Mouse (Mus musculus) forebrain, embryonic 16.5 days (tissue): ENCODE measurements at regions not wholly inside any gene's neighbourhood (a gene's known extent, or its start where the extent isn't known, plus 50 kb on each side); places are given as distances from the start of the nearest gene placed in this dataset.

ENCODE experiments used
- ATAC-seq: fragments of 200-750 bp; cut with Nextera tagmentation; 2 replicates; pipeline ENCODE4 v1.8.0; 2017; ENCODE audit warnings: mild to moderate bottlenecking, moderate library complexity
- H3K27ac ChIP-seq: fragments of 300-500 bp; sonication (generic); 2 replicates; pipeline ENCODE4 v1.5.1; 2014; ENCODE audit warnings: low read length, control low read depth
- H3K27me3 ChIP-seq: fragments of 300-500 bp; sonication (generic); replicated peaks from 2 replicates; pipeline ENCODE4 v1.6.1; 2014; ENCODE audit warnings: low read length; ENCODE audit not compliant: control insufficient read depth, insufficient read depth
- H3K36me3 ChIP-seq: fragments of 300-500 bp; sonication (generic); 2 replicates; pipeline ENCODE4 v1.6.1; 2014; ENCODE audit not compliant: control insufficient read depth, insufficient read depth
- H3K4me1 ChIP-seq: fragments of 300-500 bp; sonication (generic); replicated peaks from 2 replicates; pipeline ENCODE4 v1.6.1; 2014; ENCODE audit warnings: low read length; ENCODE audit not compliant: control insufficient read depth, insufficient read depth
- H3K4me2 ChIP-seq: fragments of 300-500 bp; sonication (generic); 2 replicates; pipeline ENCODE4 v1.6.1; 2014; ENCODE audit warnings: mild to moderate bottlenecking, low read length, control low read depth
- H3K4me3 ChIP-seq: fragments of 300-500 bp; sonication (generic); replicated peaks from 2 replicates; pipeline ENCODE4 v1.5.1; 2014; ENCODE audit warnings: mild to moderate bottlenecking, low read length, control low read depth
- H3K9ac ChIP-seq: fragments of 300-500 bp; sonication (generic); replicated peaks from 2 replicates; pipeline ENCODE4 v1.6.1; 2014; ENCODE audit warnings: low read depth, low read length, control low read depth
- H3K9me3 ChIP-seq: fragments of 300-500 bp; sonication (generic); 2 replicates; pipeline ENCODE4 v1.6.1; 2016; ENCODE audit warnings: low read length; ENCODE audit not compliant: control insufficient read depth
- WGBS: fragments of 180-500 bp; shearing (Covaris S2); extraction: QIAGEN DNeasy Blood & Tissue Kit; methylation state at CpG from one replicate; pipeline ENCODE4 v1.1.7; 2014; 5-methylcytosine and 5-hydroxymethylcytosine counted together

DNA sequence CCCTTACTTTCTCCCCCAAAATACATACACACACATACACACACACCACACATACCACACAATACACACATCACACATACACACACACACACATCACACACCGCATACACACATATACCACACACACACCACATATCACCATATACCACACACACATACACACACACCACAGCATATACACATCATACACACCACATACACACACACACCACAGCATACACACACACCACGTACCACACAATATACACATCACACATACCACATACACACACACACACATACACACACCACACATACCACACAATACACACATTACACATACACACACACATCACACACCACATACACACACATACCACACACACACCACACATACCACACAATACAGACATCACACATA is 362.5 kb upstream of the Ubash3b start:
- H3K4me1 ChIP-seq: peaks cover 32% of the 10 kb centered on the region
- whole genome bisulfite sequencing: 98% methylated on average over 2 of the region's 2 CpGs
- no peak overlapping the region for H3K9ac ChIP-seq
- H3K4me2 ChIP-seq: no peak overlapping the region
- H3K4me3 ChIP-seq: no peak overlapping the region
- ATAC-seq: peak; percentile 32; the same call in 1 of the 2 replicates
- H3K9me3 ChIP-seq: no peaks in the 10 kb centered on the region
- no peaks in the 10 kb centered on the region for H3K27me3 ChIP-seq
- H3K36me3 ChIP-seq: no peaks in the 10 kb centered on the region
- H3K27ac ChIP-seq: peak overlapping the region; percentile 76; the same call in 1 of the 2 replicates

DNA sequence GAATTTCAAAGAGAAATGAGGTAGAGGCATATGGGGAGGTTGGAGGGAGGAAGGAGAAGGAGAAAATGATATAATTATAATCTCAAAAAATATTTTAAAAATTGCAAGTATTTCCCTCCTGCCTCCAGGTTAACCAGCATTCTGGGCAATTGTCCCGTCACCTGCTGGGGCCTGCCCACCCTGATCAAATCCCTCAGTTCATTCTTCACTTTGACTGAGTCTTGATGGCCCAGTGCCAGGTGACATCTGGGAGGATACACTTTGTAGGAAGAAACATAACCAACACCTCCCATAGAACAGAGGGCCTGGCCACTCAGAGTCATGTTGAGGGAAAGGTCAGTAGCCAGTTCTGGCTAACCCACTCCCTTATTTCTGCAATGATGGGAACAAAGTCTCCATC is 360.8 kb upstream of the Ubash3b start:
- no peak overlapping the region for H3K9ac ChIP-seq
- H3K36me3 ChIP-seq: no peaks in the 10 kb centered on the region
- no peaks in the 10 kb centered on the region for H3K9me3 ChIP-seq
- H3K4me3 ChIP-seq: no peak overlapping the region
- no peak for ATAC-seq
- H3K4me1 ChIP-seq: peaks cover 32% of the 10 kb centered on the region
- WGBS: 71% methylated on average over 1 of the region's 1 CpGs
- H3K27ac ChIP-seq: no peak overlapping the region
- no peak overlapping the region for H3K4me2 ChIP-seq
- no peaks in the 10 kb centered on the region for H3K27me3 ChIP-seq

DNA sequence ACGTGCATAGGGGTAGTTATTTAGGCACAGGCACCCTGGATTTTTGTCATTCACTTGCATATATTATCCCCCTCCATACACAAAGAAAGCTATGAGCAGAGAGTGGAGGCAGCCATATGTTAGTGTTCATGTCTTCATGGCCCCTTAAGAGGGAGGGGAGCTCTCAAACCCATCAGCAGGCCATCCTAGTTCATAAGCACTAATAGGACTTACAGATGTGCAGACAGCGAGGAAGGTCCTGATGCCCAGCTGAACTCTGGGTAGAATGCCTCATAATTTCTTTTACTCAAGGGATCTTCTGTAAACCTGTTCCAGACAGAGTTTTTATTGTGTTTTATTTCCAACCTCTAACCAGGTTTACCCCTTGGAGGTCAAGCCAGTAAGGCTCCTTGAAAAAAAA is 356.3 kb upstream of the Ubash3b start:
- Histone ChIP-seq H3K9ac (no peak overlapping the region), H3K4me1 (peaks cover 12% of the 10 kb centered on the region), H3K27ac (no peak overlapping the region), H3K4me3 (no peak overlapping the region), H3K9me3 (no peaks in the 10 kb centered on the region), H3K4me2 (no peak overlapping the region), H3K27me3 (no peaks in the 10 kb centered on the region), H3K36me3 (no peaks in the 10 kb centered on the region)
- no peak for ATAC-seq
- 68% methylated on average over 2 of the region's 2 CpGs for WGBS

DNA sequence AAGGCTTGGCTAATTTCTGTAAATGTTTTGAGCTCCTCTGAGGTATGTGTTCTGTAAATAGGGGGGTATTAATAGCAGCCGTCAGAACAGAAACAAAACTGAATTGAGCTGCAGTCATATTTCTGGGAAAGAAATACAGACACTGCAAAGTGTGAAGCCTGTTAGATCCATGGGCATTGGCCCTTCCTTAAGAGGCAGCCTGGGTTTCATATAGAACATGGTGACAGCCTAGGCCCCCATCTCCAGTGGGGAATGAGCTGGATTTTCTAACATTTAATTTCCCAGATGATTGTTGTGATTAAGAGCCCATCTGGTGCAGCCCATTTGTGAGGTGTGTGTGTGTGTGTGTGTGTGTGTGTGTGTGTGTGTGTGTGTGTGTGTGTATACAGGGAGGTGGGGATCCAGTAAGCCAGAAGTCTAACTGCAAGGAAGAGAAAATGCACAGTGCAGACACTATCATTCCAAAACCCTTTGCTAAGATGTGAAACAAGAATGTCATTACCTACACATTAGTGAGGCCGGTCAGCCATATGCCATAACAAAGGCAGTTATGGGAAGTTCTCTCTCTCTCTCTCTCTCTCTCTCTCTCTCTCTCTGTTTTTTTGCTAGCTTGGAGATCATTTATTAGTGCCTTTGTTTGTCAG is 355.7 kb upstream of the Ubash3b start:
- H3K4me2 ChIP-seq: no peak overlapping the region
- no peak overlapping the region for H3K4me3 ChIP-seq
- no peaks in the 10 kb centered on the region for H3K9me3 ChIP-seq
- H3K27me3 ChIP-seq: no peaks in the 10 kb centered on the region
- peaks cover 9% of the 10 kb centered on the region for H3K4me1 ChIP-seq
- WGBS: 62% methylated on average over 2 of the region's 2 CpGs
- H3K27ac ChIP-seq: peak overlapping the region; percentile 26; the same call in 1 of the 2 replicates
- no peaks in the 10 kb centered on the region for H3K36me3 ChIP-seq
- no peak overlapping the region for H3K9ac ChIP-seq
- ATAC-seq: no peak

DNA sequence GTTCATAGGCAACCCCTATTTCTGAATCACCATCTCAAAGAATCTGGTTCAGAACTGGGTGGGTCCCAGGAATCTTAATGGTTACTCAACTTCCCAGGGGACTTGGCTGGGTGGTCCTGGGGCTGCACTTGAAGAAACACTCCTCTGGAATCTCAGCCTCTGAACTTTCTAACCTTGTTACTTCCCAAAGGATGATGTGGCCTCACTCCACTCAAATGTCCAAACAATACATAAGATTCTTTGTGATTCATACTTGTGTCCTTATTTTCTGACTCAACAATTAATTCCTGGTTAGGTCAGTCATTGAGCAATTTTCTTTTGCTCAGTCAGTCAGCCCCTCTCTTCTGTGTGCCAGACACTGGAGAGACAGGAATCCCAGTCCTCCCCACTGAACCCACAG is 353.7 kb upstream of the Ubash3b start:
- H3K4me2 ChIP-seq: no peak overlapping the region
- no peaks in the 10 kb centered on the region for H3K36me3 ChIP-seq
- no peaks in the 10 kb centered on the region for H3K27me3 ChIP-seq
- H3K27ac ChIP-seq: no peak overlapping the region
- no peak for ATAC-seq
- H3K9ac ChIP-seq: no peak overlapping the region
- H3K4me3 ChIP-seq: no peak overlapping the region
- peaks cover 9% of the 10 kb centered on the region for H3K4me1 ChIP-seq
- H3K9me3 ChIP-seq: no peaks in the 10 kb centered on the region

DNA sequence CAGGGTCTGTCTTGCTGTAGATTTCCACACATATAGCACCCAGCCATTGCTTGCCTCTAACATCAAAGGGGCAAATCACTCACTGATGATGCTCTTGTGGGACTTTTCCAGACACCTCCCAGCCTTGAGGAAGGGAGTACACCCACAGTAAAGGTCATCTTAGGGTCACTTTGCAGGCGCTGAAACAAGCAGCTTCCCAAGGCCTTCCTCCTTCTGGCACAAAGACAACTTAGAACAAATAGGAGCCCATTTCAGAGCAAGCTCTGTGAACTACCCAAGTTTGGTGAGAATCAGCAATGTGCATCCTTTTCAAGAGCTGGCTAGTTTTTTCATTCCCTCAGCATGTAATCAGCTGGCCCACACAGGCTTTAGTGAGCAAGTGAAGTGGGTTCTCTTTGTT is 352.2 kb upstream of the Ubash3b start:
- 65% methylated on average over 1 of the region's 1 CpGs for WGBS
- H3K9me3 ChIP-seq: no peaks in the 10 kb centered on the region
- H3K4me2 ChIP-seq: no peak overlapping the region
- peaks cover 9% of the 10 kb centered on the region for H3K4me1 ChIP-seq
- H3K27me3 ChIP-seq: no peaks in the 10 kb centered on the region
- no peak for ATAC-seq
- no peak overlapping the region for H3K9ac ChIP-seq
- no peaks in the 10 kb centered on the region; the same call in 1 of the 2 replicates for H3K36me3 ChIP-seq
- no peak overlapping the region for H3K4me3 ChIP-seq
- no peak overlapping the region for H3K27ac ChIP-seq

DNA sequence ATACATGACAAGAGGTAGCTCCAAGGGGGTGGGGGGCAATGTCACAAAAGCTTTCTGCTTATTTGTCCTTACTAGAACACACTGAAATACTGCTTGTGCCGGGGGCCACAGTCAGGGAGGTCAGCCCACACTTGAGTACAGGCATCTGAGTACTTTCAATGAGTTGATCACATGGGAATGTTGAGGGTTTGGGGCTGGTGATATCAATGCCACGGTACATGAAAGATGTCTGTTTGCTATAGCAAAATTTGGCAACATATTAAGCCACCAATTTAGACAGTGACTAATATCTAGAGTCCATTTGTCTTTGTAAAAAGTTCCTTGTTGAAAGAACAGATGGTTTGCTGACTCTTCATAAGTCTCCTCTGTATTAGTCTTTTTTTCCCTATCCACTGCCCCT is 348.1 kb upstream of the Ubash3b start:
- 92% methylated on average over 2 of the region's 2 CpGs for WGBS
- Histone ChIP-seq H3K4me3 (no peak overlapping the region), H3K9ac (no peak overlapping the region), H3K36me3 (no peaks in the 10 kb centered on the region; the same call in 1 of the 2 replicates), H3K4me1 (no peaks in the 10 kb centered on the region), H3K4me2 (no peak overlapping the region), H3K27ac (no peak overlapping the region), H3K9me3 (no peaks in the 10 kb centered on the region), H3K27me3 (no peaks in the 10 kb centered on the region)
- ATAC-seq: no peak

DNA sequence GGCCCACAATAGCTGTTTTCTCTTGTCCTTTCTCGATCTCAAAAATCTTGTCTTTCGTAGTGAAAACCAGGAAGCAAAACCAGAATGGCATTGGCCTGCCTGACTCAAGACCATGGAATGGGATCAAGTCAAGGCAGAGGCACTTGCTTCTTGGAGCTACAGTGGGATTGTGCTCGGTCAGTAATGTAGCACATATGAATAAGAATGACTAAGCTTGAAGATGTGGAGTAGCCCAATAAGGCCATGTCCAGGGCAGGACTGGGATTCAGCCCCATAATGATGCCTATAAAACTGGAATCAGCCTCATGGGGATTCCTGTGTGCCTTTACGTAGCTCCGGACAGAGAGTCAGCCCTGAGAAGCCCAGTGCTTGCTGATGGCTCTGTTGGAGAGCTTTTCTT is 347.2 kb upstream of the Ubash3b start:
- H3K36me3 ChIP-seq: no peaks in the 10 kb centered on the region; the same call in 1 of the 2 replicates
- H3K27me3 ChIP-seq: no peaks in the 10 kb centered on the region
- H3K4me2 ChIP-seq: no peak overlapping the region
- WGBS: 98% methylated on average over 5 of the region's 5 CpGs
- no peaks in the 10 kb centered on the region for H3K9me3 ChIP-seq
- H3K4me3 ChIP-seq: no peak overlapping the region
- ATAC-seq: no peak
- H3K4me1 ChIP-seq: no peaks in the 10 kb centered on the region
- H3K27ac ChIP-seq: no peak overlapping the region
- H3K9ac ChIP-seq: no peak overlapping the region

DNA sequence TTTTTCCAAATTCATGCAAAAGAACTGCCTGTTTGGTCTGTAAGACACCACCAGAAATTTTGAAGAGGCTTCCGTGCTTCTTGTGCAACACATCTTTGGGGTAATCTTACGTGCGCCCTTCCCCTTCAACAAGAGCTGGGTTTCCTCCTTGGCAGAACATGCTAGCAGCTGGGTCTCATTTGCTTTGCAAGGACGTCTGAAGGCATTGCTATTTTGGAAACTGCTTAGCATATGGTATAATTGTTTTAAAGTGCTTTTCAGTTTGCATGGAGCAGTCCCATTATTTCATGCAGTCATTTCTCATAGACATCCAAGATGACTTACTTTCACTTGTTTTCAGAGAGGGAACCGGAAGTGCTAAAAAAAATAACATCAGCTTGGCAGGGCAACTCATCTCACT is 336.8 kb upstream of the Ubash3b start:
- H3K4me3 ChIP-seq: no peak overlapping the region
- 0 out of 2 replicates have a peak, but pooled peaks cover 4% of the 10 kb centered on the region for H3K36me3 ChIP-seq
- H3K27ac ChIP-seq: no peak overlapping the region
- no peaks in the 10 kb centered on the region for H3K27me3 ChIP-seq
- H3K4me1 ChIP-seq: peaks cover 2% of the 10 kb centered on the region; the same call in 1 of the 2 replicates
- no peaks in the 10 kb centered on the region for H3K9me3 ChIP-seq
- H3K4me2 ChIP-seq: no peak overlapping the region
- 64% methylated on average over 5 of the region's 5 CpGs for WGBS
- ATAC-seq: peak; percentile 38; the same call in 1 of the 2 replicates
- no peak overlapping the region for H3K9ac ChIP-seq

DNA sequence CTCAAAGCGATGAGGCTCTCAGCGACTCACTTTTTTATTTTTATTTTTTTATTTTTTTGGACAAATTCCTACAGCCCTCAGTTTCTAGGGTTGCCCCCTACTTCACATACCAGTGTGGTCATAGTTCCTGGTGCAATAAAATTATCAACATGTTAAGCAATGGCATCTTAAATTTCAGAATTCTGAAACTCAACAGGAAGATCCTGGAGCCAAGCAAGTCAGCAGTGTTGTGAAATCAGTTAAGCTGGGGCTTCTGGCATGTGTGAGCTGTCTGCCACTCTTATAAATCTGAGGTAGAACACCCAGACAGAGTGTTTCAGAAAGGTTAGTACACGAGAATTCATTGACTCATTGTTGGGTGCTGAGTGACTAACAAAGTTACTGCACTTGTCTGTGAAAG is 328.6 kb upstream of the Ubash3b start:
- no peak overlapping the region for H3K4me2 ChIP-seq
- no peak overlapping the region for H3K27ac ChIP-seq
- whole genome bisulfite sequencing: 91% methylated on average over 3 of the region's 3 CpGs
- H3K27me3 ChIP-seq: no peaks in the 10 kb centered on the region
- no peak for ATAC-seq
- no peak overlapping the region for H3K9ac ChIP-seq
- no peak overlapping the region for H3K4me3 ChIP-seq
- peaks cover 4% of the 10 kb centered on the region; the same call in 1 of the 2 replicates for H3K36me3 ChIP-seq
- H3K9me3 ChIP-seq: no peaks in the 10 kb centered on the region
- no peaks in the 10 kb centered on the region for H3K4me1 ChIP-seq
